Mouse (Mus musculus) lung, embryonic 16.5 days (tissue): ENCODE measurements at regions not wholly inside any gene's neighbourhood (a gene's known extent, or its start where the extent isn't known, plus 50 kb on each side); places are given as distances from the start of the nearest gene placed in this dataset.

Source experiments
- ATAC-seq: fragments of 200-750 bp; cut with Nextera tagmentation; 2 replicates; pipeline ENCODE4 v1.8.0; 2017; ENCODE audit warnings: low read depth, mild to moderate bottlenecking, moderate library complexity
- H3K27ac ChIP-seq: fragments of 300-500 bp; sonication (generic); 2 replicates; pipeline ENCODE4 v1.5.1; 2014; ENCODE audit warnings: mild to moderate bottlenecking, control low read depth, low read length
- H3K27me3 ChIP-seq: fragments of 300-500 bp; sonication (generic); 2 replicates; pipeline ENCODE4 v1.6.1; 2014; ENCODE audit warnings: low read depth, low read length, mixed read lengths; ENCODE audit not compliant: control insufficient read depth, insufficient read depth
- H3K36me3 ChIP-seq: fragments of 300-500 bp; sonication (generic); 2 replicates; pipeline ENCODE4 v1.6.1; 2014; ENCODE audit warnings: low read length; ENCODE audit not compliant: control insufficient read depth, insufficient read depth
- H3K4me1 ChIP-seq: fragments of 300-500 bp; sonication (generic); replicated peaks from 2 replicates; pipeline ENCODE4 v1.6.1; 2014; ENCODE audit warnings: low read length, mixed read lengths; ENCODE audit not compliant: control insufficient read depth, insufficient read depth
- H3K4me2 ChIP-seq: fragments of 300-500 bp; sonication (generic); 2 replicates; pipeline ENCODE4 v1.6.1; 2014; ENCODE audit warnings: low read depth, low read length, control low read depth
- H3K4me3 ChIP-seq: fragments of 300-500 bp; sonication (generic); 2 replicates; pipeline ENCODE4 v1.5.1; 2014; ENCODE audit warnings: mild to moderate bottlenecking, low read length, control low read depth
- H3K9ac ChIP-seq: fragments of 300-500 bp; sonication (generic); 2 replicates; pipeline ENCODE4 v1.6.1; 2014; ENCODE audit warnings: low read length, control low read depth
- H3K9me3 ChIP-seq: fragments of 300-500 bp; sonication (generic); 2 replicates; pipeline ENCODE4 v1.6.1; 2016; ENCODE audit warnings: low read length; ENCODE audit not compliant: control insufficient read depth
- WGBS: fragments of 180-500 bp; shearing (Covaris S2); extraction: QIAGEN DNeasy Blood & Tissue Kit; methylation state at CpG from one replicate; pipeline ENCODE4 v1.1.7; 2014; 5-methylcytosine and 5-hydroxymethylcytosine counted together

DNA sequence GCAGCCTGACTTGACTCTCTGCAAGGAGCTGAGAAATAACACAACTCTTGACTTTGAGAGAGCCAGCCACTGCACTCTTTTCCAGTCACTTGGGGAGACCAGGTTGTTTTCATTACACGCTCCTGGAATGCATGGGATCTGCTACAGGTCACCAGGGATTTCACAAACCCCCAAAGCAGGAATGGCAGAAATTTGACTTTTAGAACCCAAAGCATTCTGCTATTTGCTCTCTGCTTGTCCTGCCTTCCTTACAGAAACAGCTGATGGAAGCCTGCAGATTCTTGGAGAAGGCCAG is 160.2 kb downstream of the 1500009L16Rik start:
- no peak for ATAC-seq
- WGBS: 39% methylated on average over 1 of the region's 1 CpGs
- no peak overlapping the region for H3K27ac ChIP-seq
- no peak overlapping the region for H3K9ac ChIP-seq
- H3K36me3 ChIP-seq: no peaks in the 10 kb centered on the region
- H3K4me1 ChIP-seq: no peaks in the 10 kb centered on the region
- H3K4me2 ChIP-seq: no peak overlapping the region
- H3K9me3 ChIP-seq: no peaks in the 10 kb centered on the region
- no peaks in the 10 kb centered on the region for H3K27me3 ChIP-seq
- no peak overlapping the region for H3K4me3 ChIP-seq

- H3K4me1 ChIP-seq: no peaks in the 10 kb centered on the region
- H3K9ac ChIP-seq: no peak overlapping the region
- ATAC-seq: no peak
- no peak overlapping the region for H3K27ac ChIP-seq
- H3K4me3 ChIP-seq: no peak overlapping the region
- H3K36me3 ChIP-seq: no peaks in the 10 kb centered on the region
- H3K27me3 ChIP-seq: no peaks in the 10 kb centered on the region
- H3K9me3 ChIP-seq: no peaks in the 10 kb centered on the region
- WGBS: 86% methylated on average over 2 of the region's 2 CpGs
- H3K4me2 ChIP-seq: no peak overlapping the region
Observed at GRCm38 (mm10) chr10:83884553-83884952, 161.9 kb downstream of the 1500009L16Rik start.

- WGBS: 68% methylated on average over 6 of the region's 6 CpGs
- H3K4me1 ChIP-seq: no peaks in the 10 kb centered on the region
- no peak overlapping the region for H3K27ac ChIP-seq
- H3K36me3 ChIP-seq: no peaks in the 10 kb centered on the region
- no peaks in the 10 kb centered on the region for H3K9me3 ChIP-seq
- no peak overlapping the region for H3K4me3 ChIP-seq
- H3K27me3 ChIP-seq: no peaks in the 10 kb centered on the region
- H3K9ac ChIP-seq: no peak overlapping the region
- no peak overlapping the region for H3K4me2 ChIP-seq
- no peak for ATAC-seq
Observed at GRCm38 (mm10) chr10:83888587-83888986, 165.9 kb downstream of the 1500009L16Rik start.

DNA sequence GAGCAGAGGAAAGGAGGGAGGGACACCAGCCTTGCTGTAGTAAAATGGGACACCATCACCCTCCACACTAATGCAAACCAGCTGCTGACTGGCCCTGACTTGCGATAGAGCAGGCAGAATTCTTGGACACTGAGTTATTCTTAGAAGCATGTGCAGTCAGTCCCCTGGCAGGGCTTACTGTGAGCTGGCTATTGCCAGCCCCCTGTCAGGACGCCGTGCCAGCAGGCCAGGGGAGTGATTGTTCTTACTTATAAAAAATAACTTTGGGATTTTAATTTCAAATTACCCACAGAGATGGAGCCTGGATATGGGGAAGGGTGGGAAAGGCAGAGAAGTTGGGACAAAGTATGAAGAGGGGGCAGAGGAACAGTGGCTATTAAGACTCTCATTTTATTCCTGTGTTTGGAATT is 173.1 kb downstream of the 1500009L16Rik start:
- 0 out of 2 replicates have a peak overlapping the region, but pooled peaks have one; percentile 32 for H3K27ac ChIP-seq
- peak; percentile 89 for ATAC-seq
- peaks cover 6% of the 10 kb centered on the region; the same call in 1 of the 2 replicates for H3K4me1 ChIP-seq
- H3K27me3 ChIP-seq: no peaks in the 10 kb centered on the region
- 43% methylated on average over 3 of the region's 3 CpGs for WGBS
- H3K36me3 ChIP-seq: no peaks in the 10 kb centered on the region
- H3K4me2 ChIP-seq: no peak overlapping the region
- H3K9me3 ChIP-seq: no peaks in the 10 kb centered on the region
- H3K9ac ChIP-seq: no peak overlapping the region
- no peak overlapping the region for H3K4me3 ChIP-seq

GRCm38 (mm10) chr10:83896160-83896559 is 173.5 kb downstream of the 1500009L16Rik start:
- peaks cover 6% of the 10 kb centered on the region; the same call in 1 of the 2 replicates for H3K4me1 ChIP-seq
- no peak overlapping the region for H3K4me2 ChIP-seq
- H3K36me3 ChIP-seq: no peaks in the 10 kb centered on the region
- H3K4me3 ChIP-seq: no peak overlapping the region
- no peaks in the 10 kb centered on the region for H3K27me3 ChIP-seq
- H3K27ac ChIP-seq: 0 out of 2 replicates have a peak overlapping the region, but pooled peaks have one; percentile 32
- 76% methylated on average over 5 of the region's 5 CpGs for WGBS
- ATAC-seq: peak; percentile 15; the same call in 1 of the 2 replicates
- H3K9ac ChIP-seq: no peak overlapping the region
- H3K9me3 ChIP-seq: no peaks in the 10 kb centered on the region

- Histone ChIP-seq H3K4me3 (no peak overlapping the region), H3K9ac (no peak overlapping the region), H3K27me3 (no peaks in the 10 kb centered on the region), H3K9me3 (no peaks in the 10 kb centered on the region), H3K27ac (peak overlapping the region; percentile 60), H3K4me2 (no peak overlapping the region), H3K4me1 (peaks cover 6% of the 10 kb centered on the region; the same call in 1 of the 2 replicates), H3K36me3 (no peaks in the 10 kb centered on the region)
- peak; percentile 73; the same call in 1 of the 2 replicates for ATAC-seq
- 33% methylated on average over 6 of the region's 6 CpGs for WGBS
Observed at GRCm38 (mm10) chr10:83897558-83897957, 174.9 kb downstream of the 1500009L16Rik start.

GRCm38 (mm10) chr10:83906751-83907150 is 184.1 kb downstream of the 1500009L16Rik start:
- H3K36me3 ChIP-seq: no peaks in the 10 kb centered on the region
- H3K27ac ChIP-seq: 0 out of 2 replicates have a peak overlapping the region, but pooled peaks have one; percentile 1
- no peaks in the 10 kb centered on the region for H3K4me1 ChIP-seq
- no peak overlapping the region for H3K9ac ChIP-seq
- no peaks in the 10 kb centered on the region for H3K9me3 ChIP-seq
- H3K27me3 ChIP-seq: no peaks in the 10 kb centered on the region
- H3K4me2 ChIP-seq: no peak overlapping the region
- no peak overlapping the region for H3K4me3 ChIP-seq
- ATAC-seq: peak; percentile 49; the same call in 1 of the 2 replicates
- WGBS: 57% methylated on average over 8 of the region's 8 CpGs

DNA sequence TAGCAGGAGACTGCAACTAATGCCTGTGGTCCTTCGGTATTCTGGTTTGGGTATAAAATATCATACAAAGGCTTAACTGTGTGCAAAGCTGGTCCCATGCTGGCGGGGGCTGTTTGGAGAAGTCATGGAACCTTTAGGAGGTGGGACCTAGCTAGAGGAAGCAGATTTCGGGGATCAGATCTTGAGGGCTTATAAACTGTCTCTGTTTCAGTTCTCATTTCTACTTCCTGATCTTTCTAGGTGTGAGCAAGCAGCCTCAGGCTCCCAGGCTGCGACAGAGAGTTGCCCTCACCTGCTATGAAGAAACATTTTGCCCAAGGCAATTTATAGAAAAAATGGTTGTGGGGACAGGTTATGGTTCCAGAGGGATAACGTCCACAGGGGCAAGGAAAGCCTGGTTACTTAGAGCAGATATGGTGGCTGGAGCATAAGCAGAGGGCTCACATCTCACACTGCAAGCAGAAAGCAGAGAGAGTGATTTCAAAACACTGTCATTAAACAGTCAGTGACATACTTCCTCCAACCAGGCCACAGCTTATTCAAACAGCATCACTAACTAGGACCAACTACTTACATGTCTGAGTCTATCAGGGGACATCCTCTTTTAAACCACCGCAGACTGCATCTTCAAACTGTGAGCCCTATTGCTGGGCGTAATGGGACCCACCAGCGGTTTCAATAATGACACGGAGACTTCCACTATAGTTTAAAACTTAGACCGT is 188.1 kb downstream of the 1500009L16Rik start:
- H3K9me3 ChIP-seq: no peaks in the 10 kb centered on the region
- no peaks in the 10 kb centered on the region for H3K27me3 ChIP-seq
- H3K4me2 ChIP-seq: no peak overlapping the region
- no peak overlapping the region for H3K27ac ChIP-seq
- WGBS: 85% methylated on average over 10 of the region's 10 CpGs
- ATAC-seq: no peak
- no peaks in the 10 kb centered on the region; the same call in 1 of the 2 replicates for H3K4me1 ChIP-seq
- no peak overlapping the region for H3K4me3 ChIP-seq
- no peak overlapping the region for H3K9ac ChIP-seq
- H3K36me3 ChIP-seq: no peaks in the 10 kb centered on the region

GRCm38 (mm10) chr10:83914401-83915132 is 191.9 kb downstream of the 1500009L16Rik start:
- Histone ChIP-seq H3K4me2 (no peak overlapping the region), H3K27me3 (no peaks in the 10 kb centered on the region), H3K36me3 (no peaks in the 10 kb centered on the region), H3K9me3 (no peaks in the 10 kb centered on the region), H3K27ac (no peak overlapping the region), H3K4me1 (no peaks in the 10 kb centered on the region; the same call in 1 of the 2 replicates), H3K9ac (no peak overlapping the region), H3K4me3 (no peak overlapping the region)
- 0 out of 2 replicates have a peak, but pooled peaks have one; percentile 28 for ATAC-seq
- 23% methylated on average over 12 of the region's 12 CpGs for WGBS
